Mouse (Mus musculus) heart, embryonic 13.5 days (tissue): ENCODE measurements at regions not wholly inside any gene's neighbourhood (a gene's known extent, or its start where the extent isn't known, plus 50 kb on each side); places are given as distances from the start of the nearest gene placed in this dataset.

Experiments
- ATAC-seq: fragments of 200-750 bp; cut with Nextera tagmentation; 2 replicates; pipeline ENCODE4 v1.8.0; 2017; ENCODE audit warnings: moderate TSS enrichment; ENCODE audit not compliant: insufficient number of reproducible peaks, low FRiP score, low TSS enrichment; ENCODE audit errors: extremely low read depth
- H3K27ac ChIP-seq: fragments of 300-500 bp; sonication (generic); replicated peaks from 2 replicates; pipeline ENCODE4 v1.5.1; 2015; ENCODE audit warnings: moderate library complexity, mild to moderate bottlenecking, inconsistent platforms
- H3K27me3 ChIP-seq: fragments of 300-500 bp; sonication (generic); replicated peaks from 2 replicates; pipeline ENCODE4 v1.6.1; 2015; ENCODE audit warnings: mild to moderate bottlenecking, inconsistent platforms
- H3K36me3 ChIP-seq: fragments of 300-500 bp; sonication (generic); 2 replicates; pipeline ENCODE4 v1.6.1; 2015; ENCODE audit warnings: mild to moderate bottlenecking, inconsistent platforms
- H3K4me1 ChIP-seq: fragments of 300-500 bp; sonication (generic); 2 replicates; pipeline ENCODE4 v1.6.1; 2015; ENCODE audit warnings: inconsistent platforms
- H3K4me2 ChIP-seq: fragments of 300-500 bp; sonication (generic); 2 replicates; pipeline ENCODE4 v1.6.1; 2015; ENCODE audit warnings: inconsistent platforms, mild to moderate bottlenecking, moderate library complexity
- H3K4me3 ChIP-seq: fragments of 300-500 bp; sonication (generic); 2 replicates; pipeline ENCODE4 v1.5.1; 2015; ENCODE audit warnings: moderate library complexity, mild to moderate bottlenecking, inconsistent platforms
- H3K9ac ChIP-seq: fragments of 300-500 bp; sonication (generic); 2 replicates; pipeline ENCODE4 v1.6.1; 2015; ENCODE audit warnings: inconsistent platforms, mild to moderate bottlenecking, moderate library complexity
- H3K9me3 ChIP-seq: fragments of 300-500 bp; sonication (generic); 2 replicates; pipeline ENCODE4 v1.6.1; 2016; ENCODE audit warnings: inconsistent platforms
- WGBS: fragments of 180-500 bp; shearing (Covaris S2); methylation state at CpG from one replicate; pipeline ENCODE4 v1.1.7; 2015; ENCODE audit warnings: mixed read lengths; 5-methylcytosine and 5-hydroxymethylcytosine counted together

GRCm38 (mm10) chr1:168964467-168964904 is 532.4 kb upstream of the Pbx1 start:
- Histone ChIP-seq H3K36me3 (no peaks in the 10 kb centered on the region), H3K27ac (no peak overlapping the region), H3K9ac (no peak overlapping the region), H3K9me3 (no peaks in the 10 kb centered on the region), H3K27me3 (no peaks in the 10 kb centered on the region), H3K4me1 (peaks cover 4% of the 10 kb centered on the region; the same call in 1 of the 2 replicates), H3K4me2 (no peak overlapping the region), H3K4me3 (no peak overlapping the region)
- 65% methylated on average over 6 of the region's 6 CpGs for WGBS
- ATAC-seq, result no peak

GRCm38 (mm10) chr1:168950947-168951346 is 518.9 kb upstream of the Pbx1 start:
- H3K36me3 ChIP-seq, result no peaks in the 10 kb centered on the region
- H3K4me1 ChIP-seq, result no peaks in the 10 kb centered on the region
- H3K4me3 ChIP-seq, result no peak overlapping the region
- H3K27ac ChIP-seq, result no peak overlapping the region
- 0 out of 2 replicates have a peak, but pooled peaks cover 5% of the 10 kb centered on the region for H3K9me3 ChIP-seq
- no peak overlapping the region for H3K4me2 ChIP-seq
- ATAC-seq, result no peak
- H3K9ac ChIP-seq, result no peak overlapping the region
- H3K27me3 ChIP-seq, result no peaks in the 10 kb centered on the region

GRCm38 (mm10) chr1:168924100-168924815 is 492.2 kb upstream of the Pbx1 start:
- 74% methylated on average over 5 of the region's 5 CpGs for WGBS
- ATAC-seq, result no peak
- H3K4me2 ChIP-seq, result no peak overlapping the region

GRCm38 (mm10) chr1:168918331-168919076 is 486.4 kb upstream of the Pbx1 start:
- Histone ChIP-seq H3K36me3 (no peaks in the 10 kb centered on the region), H3K4me3 (no peak overlapping the region), H3K4me1 (no peaks in the 10 kb centered on the region; the same call in 1 of the 2 replicates), H3K27me3 (no peaks in the 10 kb centered on the region), H3K4me2 (no peak overlapping the region), H3K9ac (no peak overlapping the region), H3K27ac (no peak overlapping the region), H3K9me3 (no peaks in the 10 kb centered on the region)
- no peak for ATAC-seq
- WGBS, result 78% methylated on average over 9 of the region's 9 CpGs

More at GRCm38 (mm10) chr1:168924100-168924815, 492.2 kb upstream of the Pbx1 start:
- no peaks in the 10 kb centered on the region; the same call in 1 of the 2 replicates for H3K4me1 ChIP-seq
- no peak overlapping the region for H3K9ac ChIP-seq
- no peak overlapping the region for H3K27ac ChIP-seq
- H3K4me3 ChIP-seq, result no peak overlapping the region
- no peaks in the 10 kb centered on the region for H3K9me3 ChIP-seq
- no peaks in the 10 kb centered on the region for H3K27me3 ChIP-seq
- no peaks in the 10 kb centered on the region for H3K36me3 ChIP-seq

- Histone ChIP-seq H3K9ac (no peak overlapping the region), H3K36me3 (no peaks in the 10 kb centered on the region), H3K4me3 (no peak overlapping the region), H3K9me3 (no peaks in the 10 kb centered on the region), H3K27me3 (no peaks in the 10 kb centered on the region), H3K27ac (no peak overlapping the region), H3K4me2 (no peak overlapping the region), H3K4me1 (peaks cover 3% of the 10 kb centered on the region; the same call in 1 of the 2 replicates)
- 73% methylated on average over 4 of the region's 4 CpGs for WGBS
- no peak for ATAC-seq
These were observed 476.7 kb upstream of the Pbx1 start for GRCm38 (mm10) chr1:168908684-168909175.

GRCm38 (mm10) chr1:168908192-168908591 is 476.1 kb upstream of the Pbx1 start:
- Histone ChIP-seq H3K9me3 (no peaks in the 10 kb centered on the region), H3K27ac (no peak overlapping the region), H3K27me3 (no peaks in the 10 kb centered on the region), H3K4me2 (no peak overlapping the region), H3K4me3 (no peak overlapping the region), H3K4me1 (peaks cover 3% of the 10 kb centered on the region; the same call in 1 of the 2 replicates), H3K9ac (no peak overlapping the region), H3K36me3 (no peaks in the 10 kb centered on the region)
- no peak for ATAC-seq
- 86% methylated on average over 6 of the region's 6 CpGs for WGBS

GRCm38 (mm10) chr1:168898483-168898882 is 466.4 kb upstream of the Pbx1 start:
- WGBS, result 73% methylated on average over 2 of the region's 2 CpGs
- Histone ChIP-seq H3K9ac (no peak overlapping the region), H3K27ac (no peak overlapping the region), H3K4me2 (no peak overlapping the region), H3K4me1 (0 out of 2 replicates have a peak, but pooled peaks cover 5% of the 10 kb centered on the region), H3K9me3 (no peaks in the 10 kb centered on the region), H3K27me3 (no peaks in the 10 kb centered on the region), H3K4me3 (no peak overlapping the region), H3K36me3 (no peaks in the 10 kb centered on the region)
- no peak for ATAC-seq

GRCm38 (mm10) chr1:168861577-168861976 is 429.5 kb upstream of the Pbx1 start:
- H3K27ac ChIP-seq, result no peak overlapping the region
- no peaks in the 10 kb centered on the region for H3K9me3 ChIP-seq
- no peaks in the 10 kb centered on the region for H3K4me1 ChIP-seq
- no peak for ATAC-seq
- H3K4me2 ChIP-seq, result no peak overlapping the region
- H3K27me3 ChIP-seq, result no peaks in the 10 kb centered on the region
- 31% methylated on average over 3 of the region's 3 CpGs for WGBS
- no peak overlapping the region for H3K4me3 ChIP-seq
- no peak overlapping the region for H3K9ac ChIP-seq
- H3K36me3 ChIP-seq, result no peaks in the 10 kb centered on the region

- Histone ChIP-seq H3K36me3 (no peaks in the 10 kb centered on the region), H3K27me3 (no peaks in the 10 kb centered on the region), H3K4me3 (no peak overlapping the region), H3K27ac (no peak overlapping the region), H3K9me3 (no peaks in the 10 kb centered on the region), H3K4me2 (peak overlapping the region; percentile 24), H3K9ac (no peak overlapping the region), H3K4me1 (peaks cover 14% of the 10 kb centered on the region)
- ATAC-seq, result no peak; the same call in 1 of the 2 replicates
- 14% methylated on average over 3 of the region's 3 CpGs for WGBS
These were observed 391.1 kb upstream of the Pbx1 start for GRCm38 (mm10) chr1:168823184-168823583.

- no peak overlapping the region for H3K4me3 ChIP-seq
- no peak for ATAC-seq
- no peak overlapping the region for H3K27ac ChIP-seq
- 52% methylated on average over 5 of the region's 5 CpGs for WGBS
- H3K4me2 ChIP-seq, result no peak overlapping the region
- H3K36me3 ChIP-seq, result no peaks in the 10 kb centered on the region
- no peaks in the 10 kb centered on the region for H3K9me3 ChIP-seq
- no peak overlapping the region for H3K9ac ChIP-seq
- peaks cover 11% of the 10 kb centered on the region for H3K4me1 ChIP-seq
- H3K27me3 ChIP-seq, result no peaks in the 10 kb centered on the region
These were observed 386.3 kb upstream of the Pbx1 start for GRCm38 (mm10) chr1:168818381-168818780.

- 53% methylated on average over 3 of the region's 3 CpGs for WGBS
- Histone ChIP-seq H3K4me1 (no peaks in the 10 kb centered on the region), H3K9me3 (no peaks in the 10 kb centered on the region), H3K27me3 (no peaks in the 10 kb centered on the region), H3K36me3 (no peaks in the 10 kb centered on the region), H3K9ac (no peak overlapping the region), H3K4me2 (no peak overlapping the region), H3K4me3 (no peak overlapping the region), H3K27ac (no peak overlapping the region)
- ATAC-seq, result no peak
These were observed 375.0 kb upstream of the Pbx1 start for GRCm38 (mm10) chr1:168807084-168807483.
